Mouse (Mus musculus) brain, embryonic 18.5 days (tissue): ENCODE data around the gene Dnajb8.

Experiments
- DNase-seq: peaks from one replicate; pipeline ENCODE4 v3.0.0-alpha.2; 2012; ENCODE audit warnings: low read depth, low spot score

Gene Dnajb8

GRCm38 (mm10) chr6:88199001-88199717 is 22.9 kb upstream of the Dnajb8 start:
- no peak for DNase-seq

- DNase-seq = no peak
Observed at GRCm38 (mm10) chr6:88199718-88200692, 22.1 kb upstream of the Dnajb8 start.

- no peak for DNase-seq
Observed at GRCm38 (mm10) chr6:88200693-88201609, 21.1 kb upstream of the Dnajb8 start.

GRCm38 (mm10) chr6:88201926-88202700 is 20.0 kb upstream of the Dnajb8 start:
- no peak for DNase-seq

GRCm38 (mm10) chr6:88202921-88203690 is 19.0 kb upstream of the Dnajb8 start:
- no peak for DNase-seq

GRCm38 (mm10) chr6:88203791-88204405 is 18.2 kb upstream of the Dnajb8 start:
- DNase-seq = no peak

- DNase-seq = no peak
Observed at GRCm38 (mm10) chr6:88204531-88205385, 17.3 kb upstream of the Dnajb8 start.

- DNase-seq = no peak
Observed at GRCm38 (mm10) chr6:88205386-88205700, 16.7 kb upstream of the Dnajb8 start.

- no peak for DNase-seq
Observed at GRCm38 (mm10) chr6:88205937-88206336, 16.1 kb upstream of the Dnajb8 start.

- DNase-seq = no peak
Observed at GRCm38 (mm10) chr6:88206566-88206965, 15.5 kb upstream of the Dnajb8 start.

- DNase-seq = no peak
Observed at GRCm38 (mm10) chr6:88207403-88208033, 14.6 kb upstream of the Dnajb8 start.

GRCm38 (mm10) chr6:88208321-88208720 is 13.7 kb upstream of the Dnajb8 start:
- no peak for DNase-seq

- DNase-seq = no peak
Observed at GRCm38 (mm10) chr6:88209453-88209852, 12.6 kb upstream of the Dnajb8 start.

GRCm38 (mm10) chr6:88210182-88210581 is 11.9 kb upstream of the Dnajb8 start:
- no peak for DNase-seq

- DNase-seq = no peak
Observed at GRCm38 (mm10) chr6:88215797-88216196, 6.3 kb upstream of the Dnajb8 start.

GRCm38 (mm10) chr6:88216199-88216598 is 5.9 kb upstream of the Dnajb8 start:
- no peak for DNase-seq

GRCm38 (mm10) chr6:88219094-88219493 is 3.0 kb upstream of the Dnajb8 start:
- no peak for DNase-seq

GRCm38 (mm10) chr6:88226570-88226994 is 4.5 kb downstream of the Dnajb8 start:
- DNase-seq = no peak
